Mouse (Mus musculus): ENCODE measurements around the gene Cs.

Gene Cs

DNA sequence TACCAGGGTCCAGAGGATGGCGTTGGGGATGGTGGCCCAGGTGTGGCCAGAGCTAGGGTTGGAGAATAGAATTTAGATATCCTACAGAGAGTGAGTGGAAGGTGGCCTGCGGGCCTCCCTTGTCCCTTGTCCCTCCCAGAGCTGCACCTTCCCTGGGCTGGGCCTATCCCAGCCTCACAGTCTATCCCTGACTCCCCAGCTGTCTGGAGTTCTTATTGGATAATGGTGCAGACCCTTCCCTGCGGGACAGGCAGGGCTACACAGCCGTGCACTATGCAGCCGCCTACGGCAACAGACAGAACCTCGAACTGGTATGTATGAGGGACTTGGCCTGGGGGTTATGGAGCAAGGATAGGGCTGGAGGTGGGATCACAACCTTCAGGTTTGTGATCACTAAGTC lies 48.4 kb downstream of the Cs start:
- Histone ChIP-seq H3K27me3 (ENCODE audit: insufficient read depth, low read length) (no peaks in the 10 kb centered on the region), H3K4me3 (replicated peaks; ENCODE audit: low read length) (no peak overlapping the region), H3K9me3 (ENCODE audit: low read length) (no peaks in the 10 kb centered on the region), H3K4me1 (replicated peaks; ENCODE audit: low read depth, low read length) (peaks cover 41% of the 10 kb centered on the region), H3K36me3 (ENCODE audit: insufficient read depth, low read length) (peaks cover 99% of the 10 kb centered on the region)
- no peak for TF ChIP-seq NANOG (IDR thresholded peaks at IDR 0.05; ENCODE audit: borderline replicate concordance, low read length)
- no peak for TF ChIP-seq POU5F1 (IDR thresholded peaks at IDR 0.05; ENCODE audit: borderline replicate concordance, low read length)
- no peak for TF ChIP-seq CTCF (conservative IDR thresholded peaks at IDR 0.05; ENCODE audit: low read length)

DNA sequence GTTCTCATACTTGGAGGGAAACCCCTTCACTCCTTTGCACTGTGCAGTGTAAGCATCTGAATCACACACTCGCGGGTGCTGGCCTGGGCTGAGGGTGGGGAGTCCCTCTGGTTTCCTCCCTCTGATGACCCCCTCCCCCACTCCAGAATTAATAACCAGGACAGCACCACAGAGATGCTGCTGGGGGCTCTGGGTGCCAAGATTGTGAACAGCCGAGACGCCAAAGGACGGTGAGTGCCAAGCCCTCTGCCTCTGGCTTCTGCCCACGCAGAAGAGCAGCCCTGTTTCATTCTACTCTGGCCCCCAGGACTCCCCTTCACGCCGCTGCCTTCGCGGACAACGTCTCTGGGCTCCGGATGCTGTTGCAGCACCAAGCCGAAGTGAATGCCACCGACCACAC lies 51.4 kb downstream of the Cs start:
- TF ChIP-seq CTCF (conservative IDR thresholded peaks at IDR 0.05; ENCODE audit: low read length) (no peak), NANOG (IDR thresholded peaks at IDR 0.05; ENCODE audit: borderline replicate concordance, low read length) (no peak), POU5F1 (IDR thresholded peaks at IDR 0.05; ENCODE audit: borderline replicate concordance, low read length) (no peak)
- Histone ChIP-seq H3K4me1 (replicated peaks; ENCODE audit: low read depth, low read length) (peaks cover 53% of the 10 kb centered on the region), H3K36me3 (ENCODE audit: insufficient read depth, low read length) (peaks cover 98% of the 10 kb centered on the region)

DNA sequence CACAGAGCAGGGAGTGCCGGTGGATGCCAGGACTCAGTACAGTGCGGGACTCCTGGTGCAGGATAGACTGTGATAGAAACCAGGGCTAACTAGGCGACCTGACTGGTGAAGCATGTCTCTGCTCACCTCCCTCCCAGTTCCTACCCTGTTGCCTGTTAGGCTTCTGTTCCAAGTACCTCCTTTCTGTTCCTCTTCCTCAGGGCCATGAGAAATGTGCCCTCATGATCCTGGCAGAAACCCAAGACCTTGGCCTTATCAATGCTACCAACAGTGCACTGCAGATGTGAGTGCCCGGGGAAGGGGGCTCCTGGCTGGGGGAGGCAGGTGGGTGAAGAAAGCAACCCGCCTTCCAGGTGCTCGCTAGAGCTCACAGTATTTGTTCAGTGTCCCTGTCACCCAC lies 52.0 kb downstream of the Cs start:
- peaks cover 98% of the 10 kb centered on the region for H3K36me3 ChIP-seq (ENCODE audit: insufficient read depth, low read length)
- H3K4me1 ChIP-seq (replicated peaks; ENCODE audit: low read depth, low read length): peaks cover 59% of the 10 kb centered on the region
- H3K27me3 ChIP-seq (ENCODE audit: insufficient read depth, low read length): no peaks in the 10 kb centered on the region
- no peaks in the 10 kb centered on the region for H3K9me3 ChIP-seq (ENCODE audit: low read length)
- peak overlapping the region; percentile 41 for H3K4me3 ChIP-seq (replicated peaks; ENCODE audit: low read length)
- TF ChIP-seq POU5F1 (IDR thresholded peaks at IDR 0.05; ENCODE audit: borderline replicate concordance, low read length) (no peak), CTCF (conservative IDR thresholded peaks at IDR 0.05; ENCODE audit: low read length) (no peak), NANOG (IDR thresholded peaks at IDR 0.05; ENCODE audit: borderline replicate concordance, low read length) (no peak)

More for the DNA sequence above, 51.4 kb downstream of the Cs start:
- peak overlapping the region; percentile 41 for H3K4me3 ChIP-seq (replicated peaks; ENCODE audit: low read length)
- H3K9me3 ChIP-seq (ENCODE audit: low read length): no peaks in the 10 kb centered on the region
- H3K27me3 ChIP-seq (ENCODE audit: insufficient read depth, low read length): no peaks in the 10 kb centered on the region

DNA sequence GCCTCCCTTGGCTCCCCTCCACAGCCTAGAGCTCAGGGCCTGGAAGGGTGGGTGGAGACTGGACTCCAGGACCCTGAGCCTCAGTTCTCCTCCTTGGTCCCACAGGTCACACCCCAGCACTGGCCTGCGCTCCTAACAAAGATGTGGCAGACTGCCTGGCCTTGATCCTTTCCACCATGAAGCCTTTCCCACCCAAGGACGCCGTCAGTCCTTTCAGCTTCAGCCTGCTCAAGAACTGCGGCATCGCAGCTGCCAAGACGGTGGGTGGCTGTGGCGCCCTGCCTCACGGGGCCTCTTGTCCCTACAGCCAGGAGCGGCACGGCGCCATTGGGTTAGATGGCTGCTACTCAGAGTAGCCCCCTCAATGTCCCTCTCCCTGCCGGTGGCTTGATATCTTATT lies 52.8 kb downstream of the Cs start:
- H3K4me1 ChIP-seq (replicated peaks; ENCODE audit: low read depth, low read length): peaks cover 63% of the 10 kb centered on the region
- H3K4me3 ChIP-seq (replicated peaks; ENCODE audit: low read length): no peak overlapping the region
- TF ChIP-seq POU5F1 (IDR thresholded peaks at IDR 0.05; ENCODE audit: borderline replicate concordance, low read length) (no peak), CTCF (conservative IDR thresholded peaks at IDR 0.05; ENCODE audit: low read length) (no peak), NANOG (IDR thresholded peaks at IDR 0.05; ENCODE audit: borderline replicate concordance, low read length) (no peak)
- H3K36me3 ChIP-seq (ENCODE audit: insufficient read depth, low read length): peaks cover 93% of the 10 kb centered on the region
- H3K9me3 ChIP-seq (ENCODE audit: low read length): no peaks in the 10 kb centered on the region
- H3K27me3 ChIP-seq (ENCODE audit: insufficient read depth, low read length): no peaks in the 10 kb centered on the region

DNA sequence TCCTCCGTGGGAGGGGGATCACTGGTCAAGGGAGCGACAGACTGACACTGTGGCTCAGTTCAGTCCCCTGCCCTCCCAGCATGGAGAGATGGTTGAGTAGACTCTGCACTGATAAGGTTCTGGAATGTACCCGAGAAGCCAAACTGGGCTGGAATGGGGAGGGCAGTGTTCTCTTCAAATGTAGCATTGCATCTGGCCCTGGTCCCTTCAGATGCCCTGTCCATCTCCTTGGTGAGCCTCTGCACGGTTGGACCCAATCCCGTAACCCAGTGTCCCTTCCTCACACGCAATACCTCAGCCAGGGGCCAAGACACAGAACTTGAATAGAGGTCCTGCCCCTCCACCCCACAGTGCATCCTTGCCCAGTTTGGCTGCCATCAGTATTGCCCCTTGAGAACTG lies 54.3 kb downstream of the Cs start:
- H3K27me3 ChIP-seq (ENCODE audit: insufficient read depth, low read length): no peaks in the 10 kb centered on the region
- TF ChIP-seq POU5F1 (IDR thresholded peaks at IDR 0.05; ENCODE audit: borderline replicate concordance, low read length): no peak
- no peak for TF ChIP-seq CTCF (conservative IDR thresholded peaks at IDR 0.05; ENCODE audit: low read length)
- TF ChIP-seq NANOG (IDR thresholded peaks at IDR 0.05; ENCODE audit: borderline replicate concordance, low read length): no peak
- peaks cover 93% of the 10 kb centered on the region for H3K36me3 ChIP-seq (ENCODE audit: insufficient read depth, low read length)
- no peaks in the 10 kb centered on the region for H3K9me3 ChIP-seq (ENCODE audit: low read length)
- no peak overlapping the region for H3K4me3 ChIP-seq (replicated peaks; ENCODE audit: low read length)
- peaks cover 66% of the 10 kb centered on the region for H3K4me1 ChIP-seq (replicated peaks; ENCODE audit: low read depth, low read length)

DNA sequence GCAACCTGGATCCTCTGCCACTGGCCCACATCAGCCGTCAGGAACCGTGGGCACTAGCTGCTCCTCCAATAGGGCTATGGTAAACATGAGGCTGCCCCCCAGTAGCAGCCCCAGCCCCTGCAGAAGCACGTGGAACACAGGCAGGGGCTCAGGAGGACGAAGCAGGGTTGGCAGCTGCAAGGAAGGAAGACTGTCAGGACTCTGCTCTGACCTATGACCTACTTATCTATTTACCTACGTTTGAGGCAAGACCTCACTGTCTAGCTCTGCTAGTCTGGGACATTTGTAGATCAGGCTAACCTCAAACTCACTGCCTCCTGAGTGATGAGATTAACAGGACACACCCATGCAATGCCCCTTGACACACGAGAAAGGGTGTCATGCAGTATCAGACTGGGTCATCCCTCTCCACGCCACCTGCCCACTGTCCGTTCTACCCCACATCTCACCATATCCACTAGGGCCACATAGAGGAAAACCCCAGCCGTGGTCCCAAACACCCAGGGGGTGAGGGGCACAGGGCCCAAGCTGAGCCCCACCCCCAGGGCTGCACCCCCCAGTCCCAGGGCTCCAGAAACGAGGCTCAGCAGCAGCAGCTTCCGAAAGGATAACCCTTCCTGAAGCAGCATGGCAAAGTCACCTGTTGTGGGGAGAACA lies 58.6 kb downstream of the Cs start:
- peaks cover 58% of the 10 kb centered on the region for H3K4me1 ChIP-seq (replicated peaks; ENCODE audit: low read depth, low read length)
- no peak overlapping the region for H3K4me3 ChIP-seq (replicated peaks; ENCODE audit: low read length)
- no peaks in the 10 kb centered on the region for H3K9me3 ChIP-seq (ENCODE audit: low read length)
- no peak for TF ChIP-seq CTCF (conservative IDR thresholded peaks at IDR 0.05; ENCODE audit: low read length)
- no peak for TF ChIP-seq POU5F1 (IDR thresholded peaks at IDR 0.05; ENCODE audit: borderline replicate concordance, low read length)
- TF ChIP-seq NANOG (IDR thresholded peaks at IDR 0.05; ENCODE audit: borderline replicate concordance, low read length): no peak
- H3K36me3 ChIP-seq (ENCODE audit: insufficient read depth, low read length): peaks cover 60% of the 10 kb centered on the region
- H3K27me3 ChIP-seq (ENCODE audit: insufficient read depth, low read length): peaks cover 3% of the 10 kb centered on the region; the same call in 1 of the 2 replicates

DNA sequence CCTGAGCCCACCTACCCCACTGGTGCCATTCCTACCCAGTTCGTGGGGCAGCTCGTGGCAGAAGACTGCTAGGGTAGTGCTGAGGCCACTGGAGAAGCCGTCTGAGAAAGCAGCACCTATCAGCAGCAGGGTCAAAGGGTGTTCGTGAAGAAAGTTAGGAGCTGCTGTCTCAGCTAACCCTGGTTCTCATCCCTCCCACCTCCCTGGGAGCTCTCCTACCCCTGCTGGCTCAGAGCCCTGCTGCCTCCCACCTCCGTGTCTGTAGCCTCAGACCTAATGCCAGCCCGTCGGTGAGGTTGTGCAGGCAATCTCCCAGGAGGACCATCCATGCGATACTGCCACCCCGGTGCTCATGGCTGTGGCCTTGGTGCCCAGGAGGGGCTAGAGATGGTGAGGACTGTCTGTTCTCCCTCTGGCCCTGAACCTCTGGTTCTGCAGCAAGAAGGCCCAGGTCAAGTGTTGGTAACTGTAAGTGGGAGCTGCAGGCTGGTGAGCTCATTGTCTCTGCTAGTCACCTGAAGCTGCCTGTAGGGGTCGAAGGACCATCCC lies 59.3 kb downstream of the Cs start:
- Histone ChIP-seq H3K4me3 (replicated peaks; ENCODE audit: low read length) (no peak overlapping the region), H3K9me3 (ENCODE audit: low read length) (no peaks in the 10 kb centered on the region), H3K36me3 (ENCODE audit: insufficient read depth, low read length) (peaks cover 60% of the 10 kb centered on the region), H3K4me1 (replicated peaks; ENCODE audit: low read depth, low read length) (peaks cover 65% of the 10 kb centered on the region), H3K27me3 (ENCODE audit: insufficient read depth, low read length) (peaks cover 3% of the 10 kb centered on the region; the same call in 1 of the 2 replicates)
- no peak for TF ChIP-seq NANOG (IDR thresholded peaks at IDR 0.05; ENCODE audit: borderline replicate concordance, low read length)
- no peak for TF ChIP-seq POU5F1 (IDR thresholded peaks at IDR 0.05; ENCODE audit: borderline replicate concordance, low read length)
- TF ChIP-seq CTCF (conservative IDR thresholded peaks at IDR 0.05; ENCODE audit: low read length): no peak

DNA sequence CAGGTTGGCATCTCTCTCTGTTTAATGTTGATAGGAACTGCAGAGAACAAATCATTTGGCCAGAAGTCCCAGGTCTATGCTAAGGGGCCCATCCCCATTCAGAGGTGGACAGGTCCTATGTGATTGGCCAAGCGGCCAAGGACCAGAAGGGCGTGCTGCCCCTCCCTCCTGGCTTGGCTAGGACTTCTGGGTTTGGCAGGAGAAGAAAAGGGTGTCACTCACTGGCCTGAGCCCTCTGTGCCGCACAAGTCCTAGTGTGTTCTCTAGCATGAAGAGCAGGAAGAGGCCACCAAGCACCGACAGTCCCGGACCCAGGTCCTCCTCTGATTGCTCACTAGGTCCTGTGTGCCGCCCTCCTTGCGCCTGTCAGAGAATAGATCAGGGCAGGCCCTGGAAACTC lies 59.9 kb downstream of the Cs start:
- Histone ChIP-seq H3K27me3 (ENCODE audit: insufficient read depth, low read length) (peaks cover 3% of the 10 kb centered on the region; the same call in 1 of the 2 replicates), H3K9me3 (ENCODE audit: low read length) (no peaks in the 10 kb centered on the region), H3K36me3 (ENCODE audit: insufficient read depth, low read length) (peaks cover 55% of the 10 kb centered on the region), H3K4me1 (replicated peaks; ENCODE audit: low read depth, low read length) (peaks cover 63% of the 10 kb centered on the region), H3K4me3 (replicated peaks; ENCODE audit: low read length) (no peak overlapping the region)
- no peak for TF ChIP-seq CTCF (conservative IDR thresholded peaks at IDR 0.05; ENCODE audit: low read length)
- TF ChIP-seq NANOG (IDR thresholded peaks at IDR 0.05; ENCODE audit: borderline replicate concordance, low read length): no peak
- no peak for TF ChIP-seq POU5F1 (IDR thresholded peaks at IDR 0.05; ENCODE audit: borderline replicate concordance, low read length)
